Mouse (Mus musculus): ENCODE data around the gene Brd3os.

- TF ChIP-seq CHD2 (IDR thresholded peaks at IDR 0.05; ENCODE audit: low read depth, low read length): no peak
- no peak for TF ChIP-seq HCFC1 (IDR thresholded peaks at IDR 0.05; ENCODE audit: borderline replicate concordance, insufficient read depth, low read length)
- no peak for TF ChIP-seq ZC3H11A (IDR thresholded peaks at IDR 0.05; ENCODE audit: borderline replicate concordance, low read depth, low read length)
- no peak for TF ChIP-seq MAFK (IDR thresholded peaks at IDR 0.05; ENCODE audit: insufficient read depth, low read depth, low read length)
Measured at GRCm38 (mm10) chr2:27446812-27447211, 4.7 kb downstream of the Brd3os start.
